Mouse (Mus musculus) kidney, adult 11 months (tissue): ENCODE data around the gene Mkln1.

Experiments
- DNase-seq: peaks from one replicate; pipeline ENCODE4 v3.0.0; 2022

Gene Mkln1

DNA sequence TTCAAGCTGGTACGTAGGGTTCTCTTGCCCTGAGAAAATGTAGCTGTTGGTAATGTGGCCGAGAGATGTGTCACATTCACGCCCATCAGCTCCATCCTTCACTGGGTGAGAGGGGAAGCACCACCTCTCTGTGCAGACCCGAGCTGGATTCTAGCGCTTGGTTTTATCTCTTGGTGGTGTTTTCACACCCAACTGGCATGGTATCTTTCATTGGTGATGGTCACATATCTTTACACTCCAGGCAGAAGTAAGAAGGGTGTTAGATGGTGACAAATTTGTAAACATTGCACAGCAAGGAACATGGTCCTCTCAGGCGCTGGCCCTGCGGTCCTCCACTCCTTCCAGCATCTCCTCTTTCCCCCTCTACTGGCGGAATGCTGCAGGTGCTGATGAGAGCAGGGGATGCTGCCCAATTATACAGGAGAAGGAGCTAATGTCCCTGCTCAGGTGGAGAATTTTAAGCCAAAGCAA lies 120.5 kb downstream of the Mkln1 start:
- DNase-seq, result no peak

DNA sequence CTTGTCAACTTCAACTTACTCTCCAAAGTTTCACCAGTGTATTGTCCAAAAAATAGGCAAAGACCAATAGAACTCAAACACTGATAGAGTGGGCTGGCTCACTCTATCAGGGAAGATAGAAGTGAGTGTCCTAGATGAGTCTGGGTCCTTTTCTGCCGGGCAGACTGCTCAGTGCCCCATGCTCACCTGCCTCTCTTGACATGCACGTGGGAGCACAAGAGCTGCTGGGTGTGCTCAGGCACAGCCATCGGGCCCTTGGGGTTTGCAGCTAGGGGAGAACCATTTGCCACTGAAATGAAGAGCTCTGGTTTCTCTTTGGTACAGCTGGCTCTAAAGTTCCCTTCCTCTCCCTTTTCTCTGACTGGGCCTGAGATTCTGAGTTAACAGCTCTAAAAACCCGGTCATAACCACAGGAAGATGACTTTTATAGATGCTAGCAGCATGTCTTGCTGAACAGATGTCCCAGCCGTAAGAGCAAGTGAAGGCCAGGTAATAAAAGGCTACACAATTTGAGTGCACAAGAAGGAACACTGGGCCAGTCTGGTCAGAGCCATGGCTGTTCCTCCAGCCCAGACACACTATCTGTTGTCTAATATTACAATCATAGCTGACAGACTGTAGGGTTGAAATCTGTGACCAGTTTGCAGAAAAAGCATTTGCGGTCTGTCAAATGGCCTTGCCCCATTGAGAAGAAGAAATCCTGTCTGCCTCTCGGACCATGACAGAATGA lies 122.1 kb downstream of the Mkln1 start:
- DNase-seq, result no peak

DNA sequence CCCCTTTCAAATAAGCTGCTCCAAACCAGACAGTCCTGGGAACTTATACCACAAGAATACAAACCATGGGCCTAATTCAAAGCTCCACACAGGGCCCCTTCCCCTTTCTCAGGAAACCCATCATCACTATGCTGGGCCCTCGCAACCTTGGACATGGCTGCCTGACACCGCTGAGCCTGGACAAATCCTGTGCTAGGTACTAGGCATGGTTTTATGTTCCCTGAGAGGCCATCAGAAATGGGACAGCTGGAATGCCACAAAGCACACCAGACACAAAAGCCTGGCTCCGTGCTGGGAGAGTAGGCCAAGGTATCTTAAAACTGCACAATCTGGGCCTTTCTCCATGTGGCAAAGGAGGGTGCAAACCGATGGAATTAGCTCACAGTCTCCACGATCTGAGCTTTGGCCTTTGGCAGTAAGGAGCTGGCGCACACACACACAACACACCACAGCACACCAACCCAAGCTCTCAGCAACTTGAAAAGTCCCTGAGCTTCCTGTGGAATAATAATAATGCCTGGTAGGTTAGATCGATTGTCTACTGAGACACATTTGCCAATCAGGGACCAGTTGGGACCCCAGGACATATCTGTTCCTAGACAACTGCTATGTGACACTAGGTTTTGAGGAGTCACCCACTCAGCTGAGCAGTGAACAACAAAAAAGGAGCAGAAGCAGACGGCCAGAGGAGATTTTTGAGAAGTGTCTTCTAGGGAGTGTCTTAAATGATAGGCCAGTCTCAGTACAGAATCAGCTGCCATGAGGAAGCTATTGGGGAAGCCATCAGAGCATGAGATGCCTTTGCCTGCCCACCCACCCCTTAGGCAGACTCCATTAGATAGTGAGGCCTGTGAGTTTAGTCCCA lies 123.2 kb downstream of the Mkln1 start:
- no peak for DNase-seq

DNA sequence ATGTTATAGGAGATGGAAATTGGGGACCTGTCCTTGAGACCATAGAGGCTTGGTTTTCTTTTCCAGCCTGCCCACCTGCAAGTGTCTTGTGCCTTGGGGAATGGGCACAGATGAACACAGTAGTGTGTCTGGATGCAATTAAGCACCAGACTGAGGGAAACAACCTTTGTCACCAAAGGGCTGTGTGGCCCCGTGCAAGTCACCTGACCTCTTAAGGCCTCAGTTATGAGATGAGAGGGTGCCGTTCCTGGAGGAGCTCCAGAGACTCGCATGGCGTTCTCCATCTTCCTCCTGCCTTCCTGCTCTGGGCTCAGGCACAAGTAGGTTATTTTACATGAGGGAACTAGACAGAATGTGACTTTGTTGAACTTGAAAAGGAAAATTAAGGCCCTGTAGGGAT lies 123.9 kb downstream of the Mkln1 start:
- DNase-seq, result no peak

DNA sequence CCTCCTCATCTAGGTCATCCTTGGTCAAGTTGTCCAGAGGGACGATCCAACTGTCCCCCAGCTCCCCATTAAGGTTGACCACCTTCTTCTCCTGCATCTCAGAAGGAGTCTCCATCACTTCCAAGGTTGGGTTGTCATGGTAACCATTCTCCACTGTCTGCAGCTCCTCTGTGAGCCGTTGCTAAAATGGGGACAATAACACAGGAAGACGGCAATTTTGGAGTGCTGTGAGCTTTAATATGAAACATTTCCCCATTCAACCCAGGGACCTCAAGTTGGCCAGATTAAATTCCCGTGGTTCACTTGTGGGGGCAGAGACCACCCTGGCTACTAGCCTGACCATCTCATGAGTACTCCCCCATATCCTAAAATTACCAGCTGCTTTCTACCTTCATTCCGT lies 124.5 kb downstream of the Mkln1 start:
- DNase-seq, result no peak

DNA sequence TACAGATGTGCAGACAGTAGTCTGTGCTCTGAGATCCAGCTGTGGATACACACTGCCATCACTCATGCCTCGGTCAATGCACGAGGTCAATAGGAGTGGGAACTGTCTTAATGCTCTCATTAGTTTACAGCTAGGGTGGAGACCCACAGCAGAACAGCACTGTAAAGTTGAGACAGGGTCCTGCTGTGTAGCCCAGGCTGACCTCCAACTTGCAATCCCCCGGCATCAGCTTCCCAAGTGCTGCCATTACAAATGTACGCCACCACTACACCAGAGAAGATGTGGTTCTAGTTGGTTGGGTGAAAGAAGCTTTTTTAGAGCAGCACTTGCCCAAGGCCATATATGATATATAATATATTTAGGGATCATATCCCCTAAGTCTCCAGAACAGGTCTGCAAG lies 125.1 kb downstream of the Mkln1 start:
- DNase-seq, result no peak

DNA sequence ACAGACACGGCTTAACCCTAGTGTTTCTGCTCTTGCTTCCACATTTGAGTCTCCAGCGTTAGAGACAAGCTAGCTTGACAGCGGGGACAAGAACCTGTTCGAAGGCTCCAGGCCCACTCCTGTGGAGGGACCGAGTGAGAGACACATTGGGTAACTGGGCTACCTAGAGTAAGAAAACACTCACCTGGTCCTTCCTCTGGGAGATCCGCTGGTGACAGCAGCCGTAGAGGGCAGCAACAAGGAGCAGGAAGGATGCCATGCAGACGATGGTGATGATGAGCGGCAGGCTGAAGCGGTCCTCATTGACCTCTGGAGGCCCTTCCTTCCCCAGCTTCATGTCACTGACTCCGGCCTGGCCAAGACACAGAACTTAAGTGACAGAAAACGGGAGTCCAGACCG lies 125.6 kb downstream of the Mkln1 start:
- no peak for DNase-seq

DNA sequence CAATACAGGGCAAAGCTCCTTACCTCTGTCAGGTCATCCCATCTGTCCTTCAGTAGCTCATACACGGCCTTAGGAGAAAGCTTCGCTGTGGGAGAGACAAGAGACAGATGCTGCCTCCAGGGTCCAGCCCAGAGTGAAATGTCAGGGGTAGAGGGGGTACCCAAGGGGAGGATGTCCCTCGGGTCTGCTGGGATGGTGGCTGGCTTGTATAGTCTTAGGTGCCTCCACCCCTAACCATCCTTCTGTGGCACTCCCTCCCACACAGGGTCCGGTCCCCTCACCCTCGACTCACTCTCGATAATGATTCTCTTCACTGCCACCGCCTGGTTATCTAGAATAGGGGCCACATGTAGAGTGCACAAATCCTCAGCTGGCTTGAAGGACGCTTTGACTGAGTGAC lies 126.1 kb downstream of the Mkln1 start:
- DNase-seq, result no peak

DNA sequence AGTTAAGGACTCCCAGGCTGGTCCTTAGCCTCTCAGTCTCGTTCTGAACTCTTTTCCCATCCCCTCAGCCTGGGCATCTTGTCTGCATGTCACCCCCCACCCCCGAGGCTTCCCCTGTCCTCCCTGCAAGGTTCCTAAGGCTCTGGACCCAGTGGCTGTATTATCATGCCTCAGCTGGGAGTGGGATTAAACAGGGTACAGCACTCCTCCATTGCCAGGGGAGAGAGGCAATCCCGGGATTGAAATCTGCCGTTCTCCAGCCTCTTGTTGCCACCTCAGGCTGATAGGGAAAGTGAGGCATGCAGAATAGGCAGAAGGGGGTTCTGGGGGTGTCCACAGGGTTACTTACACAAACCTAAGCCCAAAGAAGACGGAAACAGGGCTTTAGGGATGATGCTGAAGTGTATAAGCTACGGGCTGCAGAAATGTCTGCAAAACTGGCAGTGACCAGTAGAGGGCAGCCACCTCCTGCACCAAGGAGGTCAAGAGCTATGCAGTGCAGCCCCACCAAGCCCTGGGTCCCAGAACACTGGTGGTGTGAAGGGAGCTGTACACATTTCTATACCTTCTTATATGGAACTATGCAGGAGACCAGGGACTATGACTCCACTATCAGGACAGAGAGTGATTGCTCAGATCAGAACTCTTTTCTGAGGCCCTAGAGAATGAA lies 126.8 kb downstream of the Mkln1 start:
- no peak for DNase-seq

DNA sequence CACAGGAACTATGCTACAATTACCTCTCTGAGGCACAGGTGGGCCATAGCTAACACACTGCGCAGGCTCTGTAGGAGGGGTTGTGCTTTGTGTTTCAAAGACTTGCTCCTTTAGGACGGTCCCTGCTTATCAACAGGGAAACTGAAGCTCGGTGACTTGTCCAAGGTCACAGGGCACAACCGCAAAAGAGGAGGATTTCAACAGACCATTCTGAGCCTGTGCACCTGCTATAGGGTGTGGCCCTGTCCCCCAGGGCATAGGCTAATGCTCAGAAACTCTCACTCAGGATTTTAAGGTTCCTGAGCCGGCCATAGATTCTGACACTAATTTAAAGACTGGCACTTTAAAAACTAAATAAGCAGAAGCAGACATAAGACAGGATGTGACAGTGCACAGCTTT lies 128.4 kb downstream of the Mkln1 start:
- DNase-seq, result no peak

DNA sequence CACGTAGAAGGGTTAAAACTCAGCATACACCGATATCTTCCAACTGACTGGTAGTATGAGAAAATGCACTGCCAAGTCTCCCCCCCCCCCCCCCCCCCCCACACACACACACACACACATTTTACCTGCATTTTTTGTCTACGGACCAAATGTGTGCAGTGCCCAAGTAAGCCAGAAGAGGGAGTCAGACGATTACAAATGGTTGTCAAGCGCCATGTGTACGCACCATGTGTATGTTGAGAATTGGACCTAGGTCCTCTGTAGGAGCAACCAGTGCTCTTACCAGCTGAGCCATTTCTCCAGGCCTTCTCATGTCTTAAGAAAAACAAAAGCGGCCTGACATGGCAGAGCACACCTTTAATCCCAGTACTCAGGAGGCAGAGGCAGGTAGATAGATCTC lies 129.4 kb downstream of the Mkln1 start:
- no peak for DNase-seq

DNA sequence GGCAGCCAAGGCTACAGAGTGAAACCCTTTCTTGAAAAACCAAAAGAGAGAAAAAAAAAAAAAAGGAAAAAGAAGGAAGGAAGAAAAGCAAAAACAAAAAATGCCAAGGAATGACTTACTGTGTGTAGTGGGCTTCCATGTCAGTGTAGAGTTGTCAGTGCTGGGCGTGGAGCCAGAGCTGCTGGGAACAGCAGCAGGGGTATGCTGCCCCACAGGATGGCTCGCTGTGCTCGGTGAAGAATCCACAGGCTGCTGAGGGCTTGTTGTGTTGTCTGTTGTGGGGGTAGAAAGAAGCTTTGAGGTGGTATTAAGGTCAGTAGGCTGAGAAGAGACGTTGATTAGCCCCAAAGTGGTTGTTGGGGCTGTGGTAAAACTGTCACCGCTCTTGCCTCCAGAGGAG lies 129.8 kb downstream of the Mkln1 start:
- no peak for DNase-seq

DNA sequence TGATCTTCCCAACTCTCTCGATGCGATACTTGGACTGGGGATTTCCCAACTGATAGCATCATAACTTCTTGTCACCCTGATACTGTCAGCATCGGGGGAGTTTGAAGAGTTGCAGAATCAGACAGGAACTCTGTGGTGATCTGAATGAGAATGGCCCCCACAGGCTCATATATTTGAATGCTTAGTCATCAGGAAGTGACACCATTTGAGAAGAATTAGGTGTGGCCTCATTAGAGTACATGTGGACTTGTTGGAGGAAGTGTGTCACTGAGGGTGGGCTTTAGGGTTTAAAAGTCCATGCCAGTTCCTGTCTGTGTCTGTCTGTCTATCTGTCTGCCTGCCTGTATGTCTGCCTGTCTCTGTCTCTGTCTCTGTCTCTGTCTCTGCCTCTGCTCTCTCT lies 133.3 kb downstream of the Mkln1 start:
- no peak for DNase-seq

DNA sequence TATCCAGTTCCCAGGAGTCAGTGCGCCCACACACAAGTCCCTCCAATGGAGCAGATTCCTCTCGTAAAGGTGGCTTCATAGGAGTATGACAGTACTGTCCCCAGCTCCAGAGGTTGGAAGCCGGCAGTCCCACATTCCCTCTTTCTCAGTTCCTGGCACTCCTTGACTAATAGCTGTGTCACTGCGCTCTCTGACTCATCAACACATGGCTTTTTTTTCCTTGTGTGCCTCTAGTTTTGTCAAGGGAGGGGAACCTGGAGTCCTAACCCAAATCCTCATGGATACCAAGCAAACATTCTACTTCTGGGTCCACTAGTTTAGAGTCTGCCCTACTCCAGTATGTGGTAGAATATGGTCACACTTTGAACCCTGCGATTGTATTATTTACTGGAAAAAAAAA lies 136.2 kb downstream of the Mkln1 start:
- DNase-seq, result no peak

DNA sequence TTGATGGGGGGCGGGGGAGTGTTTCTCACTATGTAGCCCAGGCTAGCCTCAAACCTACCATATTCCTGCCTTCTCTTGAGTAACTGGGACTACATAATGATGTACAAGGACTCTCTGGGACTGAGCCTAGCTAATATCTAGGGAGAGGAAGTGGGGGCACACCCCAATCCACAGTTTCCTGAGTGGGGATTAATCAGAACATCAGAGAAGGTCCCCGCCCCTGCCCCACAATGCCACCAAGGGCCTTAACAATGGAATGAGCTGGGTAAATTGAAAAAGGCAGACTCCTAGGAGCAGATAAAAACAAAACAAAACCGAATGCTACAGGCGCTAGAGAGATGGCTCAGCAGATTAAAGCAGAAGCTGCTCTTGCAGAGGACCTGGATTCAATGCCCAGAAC lies 138.7 kb downstream of the Mkln1 start:
- DNase-seq, result no peak

DNA sequence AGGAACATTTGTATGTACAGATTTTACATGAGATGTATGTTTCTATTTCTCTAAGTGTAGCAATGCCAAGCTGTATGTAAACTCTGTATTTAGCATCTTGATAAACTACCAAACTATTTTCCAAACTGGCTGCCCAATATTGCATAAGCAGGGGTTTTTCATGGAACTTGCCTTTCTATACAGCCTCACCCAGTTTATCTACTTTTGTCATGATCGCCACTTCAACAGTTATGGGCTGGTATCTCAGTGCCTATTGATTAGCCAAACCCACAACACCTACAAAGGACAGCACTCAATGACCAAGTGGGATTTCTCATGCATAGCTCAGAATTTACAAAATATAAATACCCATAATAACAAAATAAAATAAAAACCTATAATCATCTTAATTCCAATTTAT lies 139.6 kb downstream of the Mkln1 start:
- DNase-seq, result no peak

DNA sequence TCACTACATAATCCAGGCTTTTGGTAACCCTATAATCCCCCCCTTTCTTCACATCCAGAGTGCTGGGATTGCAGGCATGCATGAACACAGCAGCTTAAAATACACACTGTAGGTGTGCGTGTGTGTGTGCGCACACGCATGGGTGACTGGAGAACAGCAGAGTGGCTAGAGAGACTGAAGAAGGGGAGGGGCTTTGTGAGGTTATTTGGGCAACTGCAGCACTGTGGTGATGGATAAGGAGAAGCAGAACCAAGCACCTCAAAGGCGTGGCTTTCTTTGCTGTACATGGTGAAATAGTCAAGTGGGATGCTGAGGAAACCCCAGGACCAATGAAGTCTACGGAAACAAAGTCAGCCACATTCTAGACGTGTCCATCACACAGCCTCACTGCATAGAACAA lies 141.5 kb downstream of the Mkln1 start:
- no peak for DNase-seq

DNA sequence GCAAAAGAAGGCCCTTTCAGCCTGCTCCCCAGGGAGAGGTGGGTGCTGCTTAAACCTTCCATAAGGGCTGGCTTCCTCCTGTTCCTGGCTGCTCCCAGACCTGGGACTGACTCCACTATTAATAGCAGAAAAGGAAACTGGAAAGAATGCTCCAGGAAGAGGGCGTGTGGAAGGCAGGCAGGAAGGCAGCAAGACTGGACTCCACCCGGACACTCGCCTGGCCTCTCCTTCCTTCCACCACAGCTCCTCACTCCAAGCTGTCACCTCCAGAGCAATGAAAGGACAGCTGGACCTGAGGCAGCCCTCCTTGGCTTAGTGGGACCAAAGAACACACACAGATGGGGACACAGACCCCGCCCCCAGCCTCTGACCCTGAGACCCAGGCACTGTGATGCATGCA lies 145.8 kb downstream of the Mkln1 start:
- DNase-seq, result peak; percentile 65

DNA sequence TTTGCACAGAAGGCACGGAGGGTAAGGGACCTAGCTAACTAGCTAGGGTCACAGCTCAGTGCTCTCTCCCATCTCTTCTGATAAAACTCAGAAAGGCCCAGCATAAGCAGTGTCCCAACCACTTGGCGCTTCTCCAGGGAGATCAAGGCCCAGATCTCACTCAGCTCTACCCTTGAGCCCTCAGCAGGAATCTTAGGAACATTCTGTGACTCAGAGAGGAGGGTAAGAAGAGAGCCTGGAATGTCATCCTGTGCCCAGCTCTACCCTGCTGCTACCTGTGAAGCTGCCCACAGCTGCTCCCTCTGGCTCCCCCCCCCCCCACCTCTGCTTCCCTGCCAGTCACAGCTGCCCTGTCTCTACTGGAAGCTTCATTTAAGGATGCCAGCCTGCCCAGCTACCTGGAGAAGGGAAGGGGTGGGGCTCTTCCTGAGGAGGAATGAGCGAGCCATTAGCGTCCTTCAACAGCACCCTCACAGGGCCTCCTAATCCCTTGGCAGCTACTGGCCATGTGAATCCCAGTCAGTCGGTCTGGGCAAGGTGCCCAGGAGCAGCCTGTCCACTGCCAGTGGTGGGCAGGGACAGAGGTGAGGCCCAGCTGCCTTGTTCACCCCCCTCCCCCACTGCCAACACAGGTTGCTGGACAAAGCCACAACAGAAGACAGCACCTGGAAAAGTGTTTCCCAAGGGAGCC lies 151.0 kb downstream of the Mkln1 start:
- DNase-seq, result peak; percentile 67

DNA sequence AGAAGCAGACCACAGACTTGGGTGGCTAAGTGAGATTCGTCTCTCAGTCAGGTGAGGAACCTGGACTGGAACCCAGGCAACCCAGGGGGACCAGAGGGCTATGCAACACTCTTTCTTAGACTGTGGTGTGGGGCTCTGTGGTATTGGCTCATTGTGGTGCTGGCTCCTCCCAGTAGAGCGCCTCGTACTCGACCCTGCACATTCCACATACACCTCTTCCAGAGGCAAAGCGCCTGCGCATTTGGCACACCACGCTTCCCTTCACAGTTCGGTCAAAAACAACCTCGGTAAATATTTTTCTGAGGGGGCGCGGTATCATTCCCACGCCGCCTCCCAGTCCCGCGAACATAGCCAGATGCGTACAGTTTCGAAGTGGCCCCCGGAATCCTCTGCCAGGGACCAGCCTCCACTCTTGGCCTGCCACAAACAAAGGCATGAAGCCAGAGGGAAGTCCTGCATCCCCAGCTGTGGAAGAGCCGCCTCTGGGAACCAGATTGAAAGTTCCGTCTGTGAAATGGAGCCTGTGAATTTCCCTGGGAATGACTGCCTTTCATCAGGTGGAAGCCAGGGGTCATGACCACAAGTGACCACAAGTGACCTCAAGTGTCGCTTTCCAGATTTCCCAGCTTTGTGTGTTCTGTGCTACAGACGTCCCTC lies 152.5 kb downstream of the Mkln1 start:
- DNase-seq, result peak; percentile 49

DNA sequence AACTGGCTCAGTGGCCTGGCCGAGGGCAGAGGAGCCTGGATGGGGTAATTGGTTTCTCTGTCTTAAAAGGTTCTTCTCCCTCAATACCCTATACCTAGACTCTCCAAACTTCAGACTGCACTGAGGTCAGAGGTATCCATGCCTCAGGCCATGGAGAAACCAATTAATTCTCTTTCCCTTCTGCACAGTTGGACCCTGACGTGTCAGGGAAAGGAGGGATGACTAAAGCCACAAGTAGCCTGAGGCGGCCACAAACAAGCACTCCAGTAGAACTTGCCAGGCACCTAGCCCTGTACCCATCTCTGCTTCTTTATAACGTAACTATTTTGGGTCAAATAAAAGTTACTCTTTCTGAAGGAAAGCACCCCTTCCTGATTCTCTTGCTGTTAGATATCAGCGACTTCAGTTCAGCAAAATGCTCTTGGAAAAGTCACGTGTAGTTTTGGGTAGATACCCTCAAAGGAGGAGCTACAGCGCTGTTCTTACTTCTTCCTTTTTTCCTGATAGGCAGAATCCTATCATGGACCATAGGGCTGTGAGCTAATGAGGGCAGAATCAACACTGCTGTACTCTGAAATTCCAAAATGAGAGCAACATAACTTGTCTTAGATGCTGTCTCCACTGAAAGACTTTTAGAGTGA lies 158.0 kb downstream of the Mkln1 start:
- DNase-seq, result no peak
